Mouse (Mus musculus): ENCODE measurements around the gene Srcap.

DNA sequence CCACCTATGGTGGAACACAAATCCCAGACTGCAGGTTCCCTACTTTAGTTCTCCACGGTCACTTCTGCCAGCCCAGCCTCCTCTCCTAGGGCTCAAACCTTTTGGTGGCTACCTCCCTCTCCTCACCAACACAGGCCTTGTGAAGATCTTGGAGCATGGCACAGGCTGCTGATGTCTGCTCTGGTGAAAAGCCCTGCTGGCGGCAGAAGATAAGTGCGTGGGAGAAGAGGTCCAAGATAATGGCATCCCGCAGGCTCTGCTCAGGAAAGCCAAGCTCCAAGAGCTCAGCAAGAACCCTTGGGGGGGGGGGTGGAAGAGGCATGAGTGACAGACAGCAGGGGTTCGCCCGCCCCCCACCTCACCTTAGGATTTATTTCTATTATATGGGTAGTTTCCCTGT is 74.4 kb downstream of the Srcap start:
- TF ChIP-seq GATA1 (IDR thresholded peaks at IDR 0.05; ENCODE audit: low read length): peak; percentile 52
- peak; percentile 63; the same call in 2 of the 3 replicates for TF ChIP-seq TAL1 (IDR thresholded peaks at IDR 0.05; ENCODE audit: low read length)
